Mouse (Mus musculus) frontal cortex, postnatal 10 days (tissue): ENCODE measurements around the gene Cpt1b.
"Not testable (repeated sequence)": the region's sequence is repeated elsewhere in the genome, so short reads cannot be mapped to it uniquely, and the experiment has no call there.

Experiments
- DNase-seq, 2 experiments: peaks; one replicate each; pipeline ENCODE4 v3.0.0; 2022; ENCODE audit warnings: low spot score in 2 of 2, mixed read lengths in 1 of 2

The Cpt1b gene

GRCm38 (mm10) chr15:89432946-89433345 is 7.3 kb upstream of the Cpt1b start:
- DNase-seq = no peak

DNA sequence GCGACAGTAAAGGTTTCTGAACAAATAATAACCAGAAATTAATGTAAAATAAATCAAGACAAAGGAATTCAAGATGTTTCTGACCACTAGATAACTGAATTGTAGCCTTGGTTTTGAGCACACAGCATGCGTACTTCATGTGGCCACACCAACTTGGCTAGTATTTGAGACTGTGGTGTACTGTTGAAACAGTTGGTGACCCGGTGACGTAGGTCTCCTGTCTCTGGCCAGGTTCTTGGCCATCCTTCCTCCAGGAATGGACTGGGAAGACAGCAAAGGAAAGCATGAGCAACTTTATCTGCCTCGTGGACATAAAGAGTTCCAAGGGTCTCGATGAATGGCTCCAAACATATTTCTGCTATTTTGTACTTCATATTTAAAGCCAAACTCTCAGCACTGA is 6.1 kb upstream of the Cpt1b start:
- no peak for DNase-seq

DNA sequence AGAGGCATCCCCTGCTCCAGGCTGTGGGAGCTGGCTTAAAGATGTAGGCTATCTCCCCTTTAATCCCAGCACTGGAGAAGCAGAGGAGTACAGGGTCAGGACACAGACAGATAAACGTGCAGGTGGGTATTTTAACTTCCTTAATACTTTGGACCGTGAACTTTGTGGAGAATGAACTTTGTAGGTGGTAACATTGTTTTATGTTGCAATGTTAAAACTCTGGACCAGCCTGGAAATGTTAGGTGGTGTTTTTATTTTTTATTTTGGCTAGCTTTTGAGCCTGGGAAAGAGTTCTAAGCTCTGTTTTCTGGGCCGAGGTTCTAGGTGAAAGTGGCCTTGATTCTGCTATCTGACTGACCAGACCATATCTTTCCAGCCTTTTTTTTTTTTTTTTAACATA is 5.6 kb upstream of the Cpt1b start:
- no peak for DNase-seq

DNA sequence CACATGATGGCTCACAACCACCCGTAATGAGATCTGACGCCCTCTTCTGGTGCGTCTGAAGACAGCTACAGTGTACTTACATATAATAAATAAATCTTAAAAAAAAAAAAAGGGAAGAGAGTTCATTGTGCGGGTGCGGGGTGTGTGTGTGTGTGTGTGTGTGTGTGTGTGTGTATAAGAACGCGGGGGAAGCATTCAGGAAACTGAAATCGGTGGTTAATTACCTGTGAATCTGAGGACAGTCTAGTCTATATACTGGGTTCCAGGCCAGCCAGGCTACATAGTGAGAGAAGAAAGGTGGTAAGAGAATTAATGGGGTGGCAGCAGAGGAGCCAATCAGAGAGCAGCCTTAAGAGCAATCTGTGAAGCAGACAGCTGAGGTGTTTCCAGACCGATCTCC is 5.1 kb upstream of the Cpt1b start:
- DNase-seq = not testable (repeated sequence)

DNA sequence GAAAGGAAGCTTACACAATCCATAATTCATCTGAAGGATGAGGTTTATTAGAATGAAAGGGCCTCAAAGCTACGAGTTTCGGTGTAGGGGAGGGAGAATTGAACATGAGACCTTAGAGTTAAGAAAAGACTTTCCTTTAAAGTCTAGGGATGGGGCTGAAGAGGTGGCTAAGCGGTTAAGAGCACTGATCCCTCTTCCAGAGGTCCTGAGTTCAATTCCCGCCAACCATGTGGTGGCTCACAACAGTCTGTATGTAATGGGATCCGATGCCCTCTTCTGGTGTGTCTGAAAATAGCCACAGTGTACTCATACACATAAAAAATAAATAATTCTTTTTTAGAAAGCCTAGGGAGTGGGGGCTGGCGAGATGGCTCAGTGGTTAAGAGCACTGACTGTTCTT is 4.7 kb upstream of the Cpt1b start:
- no peak for DNase-seq

DNA sequence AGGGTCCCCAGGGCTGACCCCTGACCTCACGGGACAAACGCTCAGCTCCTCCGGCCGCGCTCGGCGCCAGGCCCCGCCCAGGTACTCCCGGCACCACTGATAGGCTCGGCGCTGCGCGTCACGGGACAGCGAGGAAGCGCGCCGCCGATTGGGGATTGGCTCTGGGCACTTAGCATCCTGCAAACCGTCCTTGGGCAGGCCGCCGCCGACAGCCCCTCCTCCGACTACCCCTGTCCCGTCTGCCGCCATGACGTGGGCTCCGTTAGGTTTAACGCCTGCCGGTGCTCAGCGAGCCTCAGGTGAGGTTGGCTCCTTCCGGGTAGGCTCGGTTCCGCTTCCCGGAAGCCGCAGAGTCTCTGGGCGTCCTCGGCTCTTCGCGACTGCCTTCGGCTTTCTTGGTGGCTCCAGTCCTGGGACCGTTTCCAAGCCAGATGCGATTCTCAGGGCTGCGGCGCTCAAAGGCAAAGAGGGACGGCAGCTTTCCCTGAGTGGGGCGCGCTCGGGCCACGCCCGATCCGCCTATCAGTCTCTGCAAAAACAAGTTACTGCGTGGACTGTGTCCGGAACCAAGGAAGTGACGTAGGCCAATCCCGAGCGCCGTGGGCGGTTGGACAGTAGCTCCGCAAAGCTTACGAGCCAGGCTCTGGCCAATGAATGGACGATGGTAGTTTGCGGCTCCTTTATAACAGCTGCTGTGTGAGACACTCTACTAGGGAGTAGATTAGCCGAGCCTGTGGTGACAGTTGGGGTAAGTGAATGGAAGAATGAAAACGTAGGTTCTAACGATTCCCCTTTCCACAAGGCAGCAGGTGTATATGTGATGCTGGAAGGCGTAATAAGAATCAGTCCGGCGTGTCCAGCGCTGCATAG is 3.9 kb upstream of the Cpt1b start, which contains the start of the genes C730034F03Rik, Gm44502 and Chkb:
Gene C730034F03Rik (plus strand): TSS at position 238 of the 870 bp plus-strand sequence.
Gene Gm44502 (minus strand): TSS at position 345 of the 870 bp plus-strand sequence.
Gene Chkb (minus strand): TSS at position 557 of the 870 bp plus-strand sequence.
- peak; percentile 90 for DNase-seq

GRCm38 (mm10) chr15:89428821-89429351 is 3.2 kb upstream of the Cpt1b start:
- no peak for DNase-seq

DNA sequence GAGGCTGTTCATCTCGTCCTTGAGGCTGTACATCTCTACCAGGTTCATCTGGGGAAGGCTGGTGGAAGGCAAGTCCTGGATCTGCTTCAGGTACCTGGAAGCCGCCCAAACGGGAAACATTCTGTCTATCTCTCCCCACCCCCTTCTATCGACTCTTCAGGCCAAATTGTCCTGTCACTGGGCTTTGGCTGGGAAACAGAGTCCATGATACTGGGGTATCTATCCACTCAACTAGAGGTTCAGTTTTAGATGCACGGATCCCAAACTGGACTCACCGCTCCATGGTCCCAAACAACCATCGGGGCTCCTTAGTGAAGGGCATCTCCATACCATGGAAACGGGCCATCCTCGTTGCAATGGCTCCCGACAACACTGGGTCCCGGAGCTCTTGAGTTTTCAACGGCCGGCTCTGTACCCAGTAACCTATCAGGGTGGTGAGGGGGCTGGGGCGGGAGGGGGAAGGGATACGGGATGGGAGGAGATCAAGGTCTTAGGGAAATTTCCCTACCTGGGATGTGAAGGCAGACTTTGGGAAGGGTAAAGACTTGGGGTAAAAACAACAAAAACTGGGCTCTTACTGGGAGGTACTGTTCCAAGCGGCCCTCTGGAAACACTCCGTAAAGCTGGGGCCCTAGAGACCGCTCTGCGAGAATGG is 2.6 kb upstream of the Cpt1b start:
- no peak for DNase-seq

GRCm38 (mm10) chr15:89426716-89427115 is 1.1 kb upstream of the Cpt1b start:
- no peak for DNase-seq

GRCm38 (mm10) chr15:89424621-89425020 is 1.0 kb downstream of the Cpt1b start:
- DNase-seq = no peak

- DNase-seq = no peak
Measured at GRCm38 (mm10) chr15:89421938-89422337, 3.7 kb downstream of the Cpt1b start.

DNA sequence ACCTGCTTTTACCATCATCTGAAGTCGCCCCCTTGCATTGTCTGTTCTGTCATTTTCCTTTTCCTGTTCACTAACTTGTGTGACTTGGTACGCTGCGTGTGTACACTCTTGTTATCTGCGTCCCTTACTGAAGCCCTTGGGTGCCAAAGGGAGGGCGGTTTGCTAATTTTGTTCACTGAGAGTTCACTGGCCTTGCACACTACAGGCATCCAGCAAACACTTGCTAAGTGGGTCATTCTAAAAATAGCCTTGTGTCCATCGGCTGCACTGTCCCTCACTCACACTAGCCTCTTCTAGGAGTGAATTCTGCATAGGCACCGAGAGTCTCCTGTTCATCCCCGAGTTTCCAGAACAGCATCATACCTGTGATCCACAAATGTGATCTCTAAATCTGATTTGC is 10.4 kb downstream of the Cpt1b start:
- no peak for DNase-seq

- DNase-seq = no peak
Measured at GRCm38 (mm10) chr15:89410118-89410517, 15.5 kb downstream of the Cpt1b start, which contains the start of gene Syce3. Gene Syce3 (minus strand): TSS chr15:89410503.

GRCm38 (mm10) chr15:89406691-89407090 is 19.0 kb downstream of the Cpt1b start:
- no peak for DNase-seq

GRCm38 (mm10) chr15:89404831-89405623 is 20.6 kb downstream of the Cpt1b start:
- DNase-seq = no peak

GRCm38 (mm10) chr15:89402471-89402870 is 23.2 kb downstream of the Cpt1b start:
- no peak for DNase-seq

DNA sequence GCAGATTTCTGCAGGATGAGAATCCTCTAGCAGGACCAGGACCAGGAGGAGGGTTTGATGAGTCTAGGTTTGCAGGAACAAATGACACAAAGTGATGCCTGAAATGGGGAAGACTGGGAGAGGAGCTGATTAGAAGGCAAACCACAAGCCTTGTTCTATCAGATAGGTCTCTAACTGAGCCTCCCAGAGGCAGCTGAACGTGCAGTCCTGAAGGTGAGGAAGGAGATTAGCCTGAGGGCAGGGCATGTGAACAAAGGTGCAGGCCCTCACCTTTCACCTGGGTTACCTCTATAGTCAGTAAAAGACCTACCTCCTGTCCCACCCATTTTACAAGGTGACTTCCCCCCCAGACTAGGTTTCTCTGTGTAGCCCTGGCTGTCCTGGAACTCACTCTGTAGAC is 25.9 kb downstream of the Cpt1b start:
- no peak for DNase-seq

- no peak for DNase-seq
Measured at GRCm38 (mm10) chr15:89398146-89398545, 27.5 kb downstream of the Cpt1b start.

DNA sequence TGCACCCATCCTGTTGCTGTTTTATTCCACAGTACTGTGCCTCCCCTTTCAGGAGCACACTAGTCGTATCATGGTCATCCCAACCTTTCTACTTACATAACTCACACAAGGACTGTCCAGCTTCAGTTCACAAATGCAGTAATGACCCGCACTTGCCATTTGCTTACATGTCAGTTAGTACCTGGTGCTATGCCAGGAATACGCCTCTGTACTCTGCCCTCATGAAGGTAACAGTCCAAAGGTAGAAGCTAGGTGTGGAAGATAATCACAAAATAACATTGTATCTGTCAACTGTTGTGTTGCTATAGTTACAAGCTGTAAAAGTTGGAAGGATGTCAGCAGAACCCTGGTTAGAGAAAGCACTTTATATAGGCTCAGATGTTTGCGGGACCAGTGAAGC is 28.8 kb downstream of the Cpt1b start:
- DNase-seq = no peak

DNA sequence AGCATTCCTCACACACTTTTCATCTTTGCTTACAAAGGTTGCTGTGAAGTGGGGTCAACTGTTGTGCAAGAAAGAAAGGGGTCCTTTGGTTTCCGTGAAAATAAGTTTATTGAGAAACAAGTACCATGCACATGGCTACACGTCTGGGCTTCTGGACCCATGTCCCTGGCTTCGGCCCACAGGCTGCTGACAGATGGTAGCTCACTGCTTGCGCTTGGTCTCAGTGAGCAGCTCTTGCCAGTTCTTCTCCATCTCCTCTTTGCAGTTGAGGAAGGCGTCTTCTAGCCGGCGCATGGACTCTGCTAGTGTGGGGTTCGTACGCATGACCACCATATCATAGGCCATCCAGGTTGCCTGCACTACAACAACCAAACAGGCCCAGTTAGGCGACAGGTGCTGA is 35.6 kb downstream of the Cpt1b start:
- DNase-seq = no peak

GRCm38 (mm10) chr15:89387127-89387526 is 38.5 kb downstream of the Cpt1b start:
- no peak for DNase-seq

DNA sequence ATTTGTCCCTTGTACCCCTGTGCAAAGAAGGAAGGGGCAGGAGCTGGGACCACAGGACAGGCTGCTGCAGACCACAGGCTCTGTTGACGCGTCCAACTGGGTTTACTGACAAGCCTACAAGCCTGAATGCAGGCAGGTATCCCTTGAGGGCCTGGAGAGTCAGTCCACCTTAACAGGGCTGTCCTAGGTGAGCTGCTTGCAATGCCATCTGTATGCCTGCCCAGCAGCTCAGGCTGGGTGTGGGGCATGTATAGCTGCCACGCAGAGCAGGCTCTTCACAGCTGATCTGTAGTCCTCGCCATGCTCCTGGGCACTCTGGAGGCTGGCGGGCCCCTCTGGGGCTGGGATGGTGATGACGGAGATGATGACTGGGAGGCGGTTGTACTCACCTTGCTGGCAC is 41.0 kb downstream of the Cpt1b start, which contains the start of gene Klhdc7b:
Gene Klhdc7b (plus strand): TSS at position 301 of the 400 bp plus-strand sequence.
- DNase-seq = no peak
